Mouse (Mus musculus): ENCODE data around the gene Sh3kbp1. TPM values are rescaled to one million over a fixed set of nuclear protein-coding genes. Genes with fewer than 3 reads are reported as not detected.
A peak's percentile ranks its signal among the peaks of the same experiment; 100 is the strongest.
"Not testable (repeated sequence)": the region's sequence is repeated elsewhere in the genome, so short reads cannot be mapped to it uniquely, and the experiment has no call there.

Gene Sh3kbp1
- 100 to 1,000 TPM; 104 to 116 TPM for total RNA-seq (2021)

- peak; percentile 72 to 74 for DNase-seq
- intact Hi-C loops (cut with DNase I) = loop anchor here (1.0 to 10.0 kb wide), 6 partner anchors 80 to 488 kb away; no protein-coding TSS in a partner anchor
Observed at GRCm38 (mm10) chrX:159626907-159627587, at the start of gene Sh3kbp1. Gene Sh3kbp1, plus strand, starts transcription at chrX:159627272.

GRCm38 (mm10) chrX:159584738-159585137 is 42.3 kb upstream of the Sh3kbp1 start:
- DNase-seq; intact Hi-C loops (cut with DNase I): not testable (repeated sequence)

GRCm38 (mm10) chrX:159591633-159592032 is 35.4 kb upstream of the Sh3kbp1 start:
- intact Hi-C loops (cut with DNase I) = no loop called here
- no peak for DNase-seq

- no peak for DNase-seq
- intact Hi-C loops (cut with DNase I) = no loop called here
Observed at GRCm38 (mm10) chrX:159597502-159597901, 29.6 kb upstream of the Sh3kbp1 start.

GRCm38 (mm10) chrX:159604832-159605231 is 22.2 kb upstream of the Sh3kbp1 start:
- no peak for DNase-seq
- intact Hi-C loops (cut with DNase I) = no loop called here

- intact Hi-C loops (cut with DNase I) = loop anchor here (1.0 to 2.0 kb wide), 2 partner anchors 75 to 164 kb away; no protein-coding TSS in a partner anchor
- DNase-seq = peak in 1 of 2 experiments; percentile 3
Observed at GRCm38 (mm10) chrX:159606936-159607335, 20.1 kb upstream of the Sh3kbp1 start.

GRCm38 (mm10) chrX:159626208-159626906 is 715 bp upstream of the Sh3kbp1 start:
- DNase-seq = no peak
- intact Hi-C loops (cut with DNase I) = loop anchor here (1.0 to 10.0 kb wide), 6 partner anchors 81 to 488 kb away; no protein-coding TSS in a partner anchor

GRCm38 (mm10) chrX:159627588-159628566 is 805 bp downstream of the Sh3kbp1 start:
- intact Hi-C loops (cut with DNase I) = loop anchor here (2.0 to 10.0 kb wide), 4 partner anchors 79 to 487 kb away; no protein-coding TSS in a partner anchor

GRCm38 (mm10) chrX:159628629-159629028 is 1.6 kb downstream of the Sh3kbp1 start:
- DNase-seq = no peak
- intact Hi-C loops (cut with DNase I) = loop anchor here (5.0 to 10.0 kb wide), 3 partner anchors 79 to 486 kb away; no protein-coding TSS in a partner anchor

More at GRCm38 (mm10) chrX:159627588-159628566, 805 bp downstream of the Sh3kbp1 start:
- peak in 1 of 2 experiments; percentile 9 for DNase-seq

GRCm38 (mm10) chrX:159629203-159629602 is 2.1 kb downstream of the Sh3kbp1 start:
- DNase-seq = no peak
- intact Hi-C loops (cut with DNase I) = loop anchor here (5.0 to 10.0 kb wide), 3 partner anchors 78 to 486 kb away; no protein-coding TSS in a partner anchor

GRCm38 (mm10) chrX:159638500-159639227 is 11.6 kb downstream of the Sh3kbp1 start:
- intact Hi-C loops (cut with DNase I) = no loop called here
- DNase-seq = no peak

- no peak for DNase-seq
- intact Hi-C loops (cut with DNase I) = no loop called here
Observed at GRCm38 (mm10) chrX:159639991-159640390, 12.9 kb downstream of the Sh3kbp1 start.

GRCm38 (mm10) chrX:159645314-159645713 is 18.2 kb downstream of the Sh3kbp1 start:
- DNase-seq = no peak
- intact Hi-C loops (cut with DNase I) = no loop called here

- no peak for DNase-seq
- intact Hi-C loops (cut with DNase I) = no loop called here
Observed at GRCm38 (mm10) chrX:159647564-159647963, 20.5 kb downstream of the Sh3kbp1 start.

- no peak for DNase-seq
- intact Hi-C loops (cut with DNase I) = no loop called here
Observed at GRCm38 (mm10) chrX:159648598-159648997, 21.5 kb downstream of the Sh3kbp1 start.

- DNase-seq = peak in 1 of 2 experiments; percentile 28
- intact Hi-C loops (cut with DNase I) = no loop called here
Observed at GRCm38 (mm10) chrX:159650130-159650678, 23.1 kb downstream of the Sh3kbp1 start.

GRCm38 (mm10) chrX:159650727-159651126 is 23.7 kb downstream of the Sh3kbp1 start:
- peak in 1 of 2 experiments; percentile 12 for DNase-seq
- intact Hi-C loops (cut with DNase I) = no loop called here

GRCm38 (mm10) chrX:159671388-159671787 is 44.3 kb downstream of the Sh3kbp1 start:
- DNase-seq = no peak
- intact Hi-C loops (cut with DNase I) = no loop called here

GRCm38 (mm10) chrX:159672466-159672865 is 45.4 kb downstream of the Sh3kbp1 start:
- no peak for DNase-seq
- intact Hi-C loops (cut with DNase I) = no loop called here

All from heart, postnatal 36 days (tissue).